Mouse (Mus musculus) kidney, postnatal 25 days (tissue): ENCODE measurements around the gene Map6.

ENCODE experiments used
- DNase-seq, 2 experiments: peaks; one replicate each; pipeline ENCODE4 v3.0.0; 2021; ENCODE audit warnings: mixed read lengths in 2 of 2

Gene Map6

DNA sequence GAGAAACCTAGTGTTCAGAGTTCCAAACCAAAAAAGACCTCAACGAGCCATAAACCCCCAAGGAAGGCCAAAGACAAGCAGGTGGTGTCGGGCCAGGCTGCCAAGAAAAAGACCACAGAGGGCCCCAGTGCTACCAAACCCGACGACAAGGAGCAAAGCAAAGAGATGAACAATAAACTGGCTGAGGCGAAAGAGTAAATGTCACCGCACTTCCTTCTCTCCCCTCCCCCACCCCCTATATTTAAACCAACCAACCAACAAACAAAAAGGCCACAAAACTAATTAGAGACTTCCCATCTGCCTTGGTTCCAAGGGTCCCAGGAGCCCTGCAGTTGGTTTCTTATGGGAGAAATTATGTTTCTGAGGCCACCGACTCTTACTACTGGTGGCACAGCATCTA lies 50.2 kb downstream of the Map6 start:
- DNase-seq: no peak

DNA sequence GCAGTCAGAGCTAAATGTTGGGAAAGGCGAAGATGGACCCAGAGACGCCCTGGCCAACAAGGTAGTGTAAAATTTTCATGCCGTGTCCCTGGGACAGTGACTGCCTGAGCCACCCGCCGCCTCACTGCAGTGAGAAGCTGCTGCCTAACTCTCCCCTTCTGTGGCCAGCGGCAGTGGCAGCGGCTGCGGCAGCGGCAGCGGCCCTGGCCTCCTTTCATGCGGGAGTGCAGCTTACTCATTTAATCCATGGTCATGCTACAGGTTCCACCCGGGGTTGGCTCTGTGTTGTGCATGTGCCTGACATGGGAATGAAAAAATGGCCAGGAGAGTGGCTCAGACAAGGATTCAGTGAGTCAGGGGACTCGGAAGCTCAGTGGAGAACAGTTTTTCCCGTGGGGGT lies 53.3 kb downstream of the Map6 start:
- no peak for DNase-seq

DNA sequence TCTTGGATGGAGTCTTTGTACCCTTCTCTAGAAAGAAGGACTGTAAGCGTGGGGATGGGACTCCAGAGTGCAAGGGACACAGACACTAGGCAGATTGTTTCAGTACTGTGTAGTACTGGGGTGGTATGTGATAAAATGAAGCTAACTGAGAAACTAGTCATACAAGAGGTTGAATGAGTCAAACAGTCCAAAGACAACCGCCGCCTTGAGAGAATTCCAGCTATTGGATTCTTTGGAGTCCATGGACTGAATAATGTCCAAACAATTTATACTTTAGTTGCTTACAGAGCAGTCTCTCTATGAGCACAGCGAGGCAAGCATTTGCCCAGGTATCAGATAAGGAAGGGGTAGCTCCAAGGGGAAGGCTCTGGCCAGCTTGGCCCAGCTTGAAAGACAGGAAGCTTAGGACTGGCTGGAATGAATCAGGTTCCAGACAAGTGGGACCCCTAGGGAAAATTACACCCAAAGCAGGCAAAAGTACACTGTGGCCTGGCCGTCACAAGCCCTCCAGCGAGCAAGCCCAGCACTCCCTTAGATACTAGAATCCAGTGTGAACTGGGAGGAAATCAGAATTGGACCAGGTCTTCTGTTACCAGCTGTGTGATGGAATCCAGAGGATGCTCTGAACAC lies 55.6 kb downstream of the Map6 start:
- no peak for DNase-seq

DNA sequence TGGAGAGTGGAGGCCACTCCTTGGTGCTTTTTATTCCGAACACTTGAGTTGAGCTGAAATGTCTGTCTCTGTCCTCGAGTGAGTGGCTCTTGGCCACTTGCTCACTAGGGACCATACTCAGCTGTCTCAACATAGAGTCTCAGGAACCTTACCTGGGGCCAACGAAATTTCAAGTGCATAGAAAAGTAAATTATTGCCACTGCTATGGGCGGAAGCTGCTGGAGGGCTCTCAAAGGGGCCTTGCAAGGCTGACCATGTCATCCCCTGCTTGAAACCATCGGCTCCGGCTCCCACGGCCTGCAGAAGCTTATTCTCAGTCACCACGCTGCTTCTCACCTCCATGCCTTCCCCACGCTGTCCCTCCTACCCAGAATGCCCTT lies 56.1 kb downstream of the Map6 start:
- no peak for DNase-seq

DNA sequence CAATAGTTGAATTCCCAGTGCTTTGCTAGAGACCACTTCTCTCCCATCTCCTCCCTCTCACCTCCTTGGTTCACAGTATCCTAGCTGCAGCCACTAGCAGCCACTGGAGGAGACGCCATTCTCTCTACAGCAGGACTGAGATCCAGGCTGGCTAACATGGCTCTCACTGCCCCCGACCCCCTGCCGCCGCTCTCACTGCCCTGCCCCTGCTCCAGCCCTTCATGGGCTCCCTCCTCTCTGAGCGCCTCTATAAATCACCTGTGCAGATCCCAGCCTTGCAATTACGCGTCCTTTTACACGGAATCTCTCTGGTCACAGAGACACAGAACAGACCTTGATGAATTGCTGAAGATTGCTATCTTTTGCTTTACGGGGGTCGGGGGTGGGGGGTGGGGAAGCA lies 57.6 kb downstream of the Map6 start:
- DNase-seq: no peak

DNA sequence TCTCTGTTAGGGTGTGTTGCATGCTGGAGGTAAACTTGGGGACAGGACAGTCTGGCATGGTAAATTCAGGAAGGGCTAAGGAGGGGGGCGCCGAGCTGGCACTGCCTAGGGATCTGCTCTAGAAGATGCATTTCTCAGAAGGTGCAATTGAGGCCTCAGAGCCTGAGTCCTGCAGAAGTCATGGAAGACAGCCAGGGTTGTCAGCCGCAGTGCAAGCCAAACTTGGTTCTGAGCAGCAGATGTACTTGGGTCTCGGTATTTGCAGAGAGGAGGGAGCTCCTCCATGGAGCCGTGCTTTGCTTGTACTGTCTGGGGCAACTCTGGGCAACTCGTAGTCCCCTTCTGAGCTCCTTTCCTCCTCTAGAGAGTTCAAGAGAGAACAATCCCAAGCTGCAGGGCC lies 58.9 kb downstream of the Map6 start:
- DNase-seq: no peak

DNA sequence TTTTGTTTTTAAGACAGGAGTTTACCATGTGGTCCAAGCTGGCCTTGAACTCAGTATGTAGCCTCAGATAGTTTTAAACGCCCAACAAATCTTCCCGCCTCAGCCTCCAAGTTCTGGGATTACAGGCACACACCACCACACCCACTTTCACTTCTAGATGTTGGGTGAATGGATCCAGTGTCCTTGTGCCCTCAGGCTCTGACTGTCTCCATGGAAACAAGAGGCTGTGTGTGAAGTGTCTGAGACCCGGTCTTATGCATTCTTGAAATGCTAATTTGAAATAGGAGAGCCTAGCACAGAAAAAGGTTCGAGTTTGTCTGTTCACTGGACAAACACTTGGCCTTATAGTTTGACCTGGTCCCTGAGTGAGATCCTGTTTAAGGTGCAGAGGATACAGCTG lies 61.6 kb downstream of the Map6 start:
- no peak for DNase-seq

DNA sequence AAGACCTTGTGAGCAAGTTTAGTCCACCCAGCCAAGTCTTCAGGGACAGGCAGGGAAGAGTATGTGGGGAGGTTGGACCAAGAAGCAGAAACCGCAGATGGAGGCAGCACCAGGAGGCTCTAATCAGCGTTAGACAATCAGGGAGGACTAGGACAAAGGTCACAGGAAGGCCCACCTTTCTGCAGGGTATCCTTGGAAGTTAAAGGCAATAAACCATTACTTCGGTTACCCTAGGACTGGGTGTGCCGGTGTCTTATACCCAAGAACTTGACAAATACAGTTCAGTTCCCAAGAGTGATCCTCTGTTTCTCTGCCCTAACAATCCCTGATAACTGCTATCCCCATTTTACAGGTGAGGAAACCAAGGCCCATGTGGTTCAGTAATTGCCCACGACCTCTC lies 62.8 kb downstream of the Map6 start:
- DNase-seq: no peak

DNA sequence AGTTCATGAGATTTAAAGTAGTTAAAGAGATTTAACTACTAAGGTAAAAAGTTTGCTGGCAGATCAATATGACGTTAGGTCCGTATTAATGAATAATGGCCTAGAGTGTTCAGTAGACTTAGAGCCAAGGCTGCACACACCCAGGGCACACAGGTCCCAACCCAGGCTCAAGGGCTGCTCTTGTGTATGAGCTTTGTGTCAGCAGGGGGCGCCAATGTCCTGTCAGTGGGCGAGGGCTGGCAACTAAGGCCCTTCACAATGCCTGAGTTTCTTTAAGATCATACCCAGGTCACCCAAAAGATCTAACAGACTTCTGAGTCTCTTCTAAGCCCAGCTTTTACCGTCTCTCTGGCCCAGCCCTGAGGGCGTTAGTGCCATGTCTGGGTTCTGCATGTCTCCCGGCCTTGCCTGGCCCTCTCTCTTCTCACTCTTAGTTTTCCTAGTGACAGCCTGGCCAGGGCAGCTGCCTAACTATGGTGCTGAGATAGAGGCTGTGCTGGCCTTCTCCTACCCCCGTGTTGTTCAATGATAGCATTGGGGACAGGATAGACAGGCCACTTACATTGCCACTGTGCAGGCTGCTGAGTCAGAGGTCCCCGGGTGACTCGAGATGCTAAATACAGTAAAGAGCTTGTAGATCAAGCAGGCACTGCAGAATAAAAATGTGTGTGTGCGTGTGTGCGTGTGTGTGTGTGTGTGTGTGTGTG lies 65.7 kb downstream of the Map6 start:
- peak; percentile 86 to 96 for DNase-seq

DNA sequence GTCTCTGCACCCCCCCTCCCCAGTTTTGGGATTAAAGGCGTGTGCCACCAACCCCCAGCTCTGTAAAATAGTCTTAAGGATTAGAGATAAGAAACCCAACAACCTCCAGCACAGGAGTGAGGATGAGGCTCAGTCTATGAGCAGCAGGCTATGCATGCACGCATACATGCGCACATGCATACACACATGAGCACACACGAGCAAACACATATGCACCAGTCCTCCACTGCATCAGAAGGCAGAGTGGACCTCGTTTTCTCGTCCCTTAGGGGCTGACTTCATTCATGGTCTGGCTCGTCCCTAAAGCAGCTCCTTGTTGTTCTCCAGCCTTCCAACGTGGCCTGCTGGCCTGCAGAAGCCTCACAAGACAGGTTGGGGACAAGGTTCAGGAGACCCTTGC lies 73.5 kb downstream of the Map6 start:
- DNase-seq: no peak

DNA sequence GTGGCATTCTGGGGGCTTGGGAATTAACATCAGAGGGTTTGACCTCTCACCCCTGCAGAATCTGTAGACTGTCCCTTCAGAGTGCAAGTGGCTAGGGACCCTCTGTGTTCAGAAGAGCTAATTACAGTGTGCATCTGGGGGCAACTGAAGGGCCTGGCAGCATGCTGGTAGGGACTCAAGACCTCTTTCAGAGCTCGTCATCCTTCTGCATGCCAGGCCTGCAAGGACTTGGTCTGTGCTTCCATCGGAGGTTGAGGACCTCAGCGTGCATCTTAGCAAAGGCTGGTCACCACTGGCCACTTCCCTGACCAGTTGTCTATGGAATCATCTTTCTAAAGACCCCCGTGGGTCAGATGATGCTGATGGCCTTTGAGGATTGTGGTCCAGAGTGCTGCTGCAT lies 76.3 kb downstream of the Map6 start:
- no peak for DNase-seq

DNA sequence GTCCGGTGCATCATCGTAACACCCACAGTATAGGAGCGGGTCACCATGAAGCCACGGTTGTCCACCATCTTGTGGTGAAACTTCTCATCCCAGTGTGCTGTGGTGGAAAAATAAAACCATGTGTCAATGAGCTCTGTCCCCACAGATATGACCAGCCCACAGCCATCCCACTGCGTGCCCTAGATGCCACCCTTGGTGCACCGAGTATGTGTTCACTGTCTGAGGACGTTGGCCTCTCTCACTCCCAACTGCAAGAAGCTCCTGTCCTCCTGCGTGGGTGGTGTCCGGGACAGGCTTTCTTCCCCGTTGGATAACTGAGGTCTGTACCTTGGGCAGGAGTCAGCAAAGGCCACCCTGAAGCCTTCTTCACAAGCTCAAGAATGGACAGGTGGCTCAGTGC lies 80.0 kb downstream of the Map6 start:
- no peak for DNase-seq

DNA sequence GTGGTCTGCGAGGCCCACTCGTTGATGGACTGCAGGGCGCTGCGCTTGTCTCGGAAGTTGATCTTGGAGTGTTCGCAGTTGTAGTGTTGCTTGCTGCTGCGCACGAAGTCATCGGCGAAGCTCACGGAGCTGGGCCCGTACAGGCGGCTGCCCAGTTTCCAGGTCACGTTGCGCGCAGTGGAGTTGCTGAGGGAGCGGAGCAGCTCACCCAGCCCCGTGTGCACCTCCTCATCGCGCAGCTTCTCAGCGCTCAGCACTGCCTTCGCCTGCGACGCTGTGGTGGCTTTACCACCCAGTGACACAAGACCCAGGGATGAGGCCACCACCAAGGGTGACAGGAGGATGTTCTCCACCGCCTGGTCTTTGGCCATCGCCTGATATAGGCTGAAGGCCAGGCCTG lies 81.6 kb downstream of the Map6 start:
- no peak for DNase-seq

DNA sequence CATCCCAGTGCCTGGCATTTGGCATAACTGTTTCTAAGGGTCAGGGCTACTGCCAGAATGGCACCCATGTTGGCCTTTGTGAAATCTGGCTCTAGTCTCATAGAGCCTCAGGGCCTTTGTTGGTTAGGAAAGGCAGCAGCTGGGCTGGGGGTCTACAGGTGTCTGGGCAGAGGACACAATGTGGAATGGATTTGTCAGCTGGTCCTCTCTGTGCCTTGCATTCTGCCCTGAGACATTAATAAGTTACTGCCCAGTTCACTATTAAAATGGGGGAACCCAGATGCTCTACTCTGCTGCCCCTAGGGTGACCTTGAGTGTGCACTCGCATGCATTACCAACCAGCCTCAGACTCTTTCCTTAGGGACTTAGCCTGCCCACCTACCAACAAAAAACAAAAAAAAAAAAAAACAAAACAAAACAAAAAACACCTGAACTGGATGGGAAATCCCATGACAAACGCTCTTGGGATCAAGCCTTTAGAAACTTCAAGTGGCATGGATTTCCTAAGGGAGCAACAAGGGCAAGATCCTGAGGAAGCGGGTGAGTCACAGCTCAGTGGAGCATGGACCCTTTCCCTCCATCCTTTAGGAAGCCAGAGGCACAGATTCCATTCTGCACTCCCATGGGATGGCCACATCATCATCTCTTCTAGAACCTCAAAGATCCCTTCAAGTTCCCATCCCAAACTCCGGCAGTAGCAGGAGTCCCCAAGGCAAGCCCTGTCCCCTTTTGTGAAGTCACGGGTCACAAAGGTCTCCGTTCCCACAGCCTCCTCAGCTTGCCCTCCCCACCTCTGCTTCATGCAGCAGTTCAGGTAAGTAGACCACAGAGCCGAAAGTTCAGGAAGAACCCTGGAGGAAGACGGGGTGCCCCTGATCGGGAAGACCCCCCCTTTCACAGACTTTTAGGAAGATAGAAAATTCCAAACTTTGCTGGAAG lies 82.8 kb downstream of the Map6 start:
- DNase-seq: no peak

DNA sequence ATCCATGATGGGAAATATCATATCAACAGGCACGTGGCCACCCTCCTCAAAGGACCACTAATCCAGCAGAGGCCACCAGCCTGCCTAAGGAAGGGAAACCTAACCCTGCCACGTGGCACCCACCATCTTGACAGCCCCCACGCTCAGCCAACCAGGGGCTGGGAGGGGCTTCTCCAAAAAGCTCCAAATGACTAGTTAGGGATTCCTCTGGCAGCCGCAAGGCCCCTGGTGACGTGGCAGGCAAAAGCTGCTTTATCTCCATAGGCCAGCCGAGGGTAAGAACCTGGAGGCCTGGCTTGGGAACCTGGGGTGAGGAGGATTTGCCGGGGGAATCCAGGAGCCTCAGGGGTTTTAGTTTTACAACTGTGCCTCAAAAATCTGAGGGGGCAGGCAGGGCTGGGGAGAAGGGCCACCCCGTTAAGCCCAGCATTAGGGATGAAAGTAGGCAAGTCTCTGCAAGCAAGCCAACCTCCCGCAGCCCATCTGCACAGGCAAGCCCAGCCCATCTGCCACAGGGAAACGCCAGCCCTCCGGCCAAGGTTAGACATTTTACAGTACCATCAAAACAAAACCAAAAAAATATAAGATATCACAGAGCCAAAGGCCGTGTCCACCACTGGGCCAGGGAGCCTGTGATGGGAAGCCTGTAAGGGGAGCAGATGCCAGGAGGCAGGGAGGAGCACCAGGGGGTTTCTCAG lies 84.0 kb downstream of the Map6 start:
- peak in 1 of 2 experiments; percentile 47 for DNase-seq

DNA sequence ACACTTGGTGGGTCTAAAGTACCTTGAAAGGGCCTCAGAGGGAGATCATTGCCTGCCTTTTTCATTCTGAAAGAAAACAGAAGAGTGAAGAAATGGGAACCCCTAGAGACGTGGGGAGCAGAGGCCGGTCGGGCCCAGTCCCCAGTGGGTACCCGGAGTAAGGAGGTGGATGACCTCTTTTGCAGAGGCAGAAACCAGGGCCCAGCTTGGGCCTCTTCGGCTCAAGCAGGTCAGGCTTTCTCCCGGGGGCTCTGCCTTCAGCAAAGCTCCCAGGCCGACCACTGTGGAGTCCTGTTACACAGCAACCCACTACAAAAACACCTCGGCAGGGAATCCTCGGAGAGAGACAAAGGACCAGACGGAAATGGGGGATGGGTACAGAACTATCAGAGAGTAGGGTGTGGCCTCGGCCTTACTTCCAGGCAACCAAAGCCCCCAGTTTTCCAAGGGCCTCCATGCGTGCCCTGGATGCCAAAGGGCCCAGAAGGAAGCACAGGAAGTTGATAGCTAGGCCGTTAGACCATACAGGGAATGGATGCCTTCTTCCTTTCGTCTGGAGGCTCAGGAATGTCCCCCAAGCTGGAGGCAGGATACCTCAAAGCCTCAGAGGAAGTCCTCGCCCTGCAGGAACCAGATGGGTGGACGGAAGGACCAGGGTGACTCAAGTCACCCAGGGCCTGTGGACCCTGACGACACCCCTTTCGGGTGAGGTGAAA lies 84.7 kb downstream of the Map6 start:
- DNase-seq: peak; percentile 49 to 70

DNA sequence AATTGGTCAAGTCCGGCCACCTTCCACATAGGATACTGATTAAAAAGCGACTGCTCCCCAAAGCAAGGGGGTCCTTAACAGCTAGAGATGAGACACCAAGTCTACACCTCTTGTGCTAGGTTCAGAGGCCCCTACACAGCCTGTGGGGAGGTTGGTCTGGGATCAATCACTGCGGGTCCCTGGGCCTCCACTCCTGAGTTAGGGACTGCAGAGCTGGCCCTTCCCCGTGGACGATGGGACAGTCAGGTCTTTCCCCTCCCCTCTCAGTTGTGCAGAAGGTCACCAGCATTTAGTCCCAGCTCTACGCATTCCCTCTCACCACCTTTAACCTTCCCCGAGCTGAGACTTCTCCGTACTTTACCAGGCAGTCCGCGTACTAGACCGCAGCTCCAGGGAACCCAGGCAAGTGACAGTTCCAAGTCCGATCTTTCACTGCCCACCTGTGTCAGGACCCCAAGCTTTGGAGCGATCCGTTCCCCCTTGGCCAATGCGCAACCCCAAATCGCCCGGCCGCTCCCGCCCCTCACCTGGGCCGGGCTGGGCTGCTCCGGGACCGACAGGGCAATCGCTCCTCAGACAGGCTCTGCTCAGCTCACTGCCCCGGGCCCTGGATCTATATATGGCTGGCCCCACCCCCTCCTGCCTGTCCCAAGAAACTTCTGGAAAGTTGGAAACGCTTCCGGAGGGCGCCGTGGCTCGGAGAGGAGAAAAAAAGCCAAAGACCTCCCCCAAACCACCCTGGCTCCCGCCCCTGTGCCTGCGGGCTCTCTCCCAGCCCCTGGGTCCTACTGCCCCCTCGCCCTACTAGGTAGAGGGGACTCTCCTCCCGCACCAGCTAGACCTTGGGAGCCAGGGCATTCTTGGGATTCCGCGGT lies 85.5 kb downstream of the Map6 start, which contains the start of gene Serpinh1:
Gene Serpinh1 (minus strand): TSS at position 714 of the 875 bp plus-strand sequence.
- peak; percentile 92 to 95 for DNase-seq

DNA sequence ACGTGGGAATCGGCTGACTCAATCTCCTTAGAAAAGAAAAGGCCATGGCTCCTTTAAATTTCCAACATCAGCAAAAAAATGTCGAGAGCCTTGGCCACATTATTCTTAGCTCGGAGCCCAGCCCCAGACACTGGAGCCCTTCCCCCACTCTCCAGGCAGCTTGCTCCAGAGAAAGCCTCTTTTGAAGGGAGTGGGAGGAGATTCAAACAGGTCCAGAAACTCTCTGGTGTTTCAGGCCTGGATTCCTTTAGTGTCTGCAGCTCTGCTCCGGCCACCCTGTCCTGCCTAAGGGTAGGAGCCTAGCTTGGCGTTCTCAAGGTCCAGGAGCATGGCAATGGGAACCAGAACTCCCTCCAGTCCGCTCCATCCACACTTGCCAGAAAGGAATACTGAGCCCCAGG lies 88.5 kb downstream of the Map6 start:
- DNase-seq: peak; percentile 83 to 88

DNA sequence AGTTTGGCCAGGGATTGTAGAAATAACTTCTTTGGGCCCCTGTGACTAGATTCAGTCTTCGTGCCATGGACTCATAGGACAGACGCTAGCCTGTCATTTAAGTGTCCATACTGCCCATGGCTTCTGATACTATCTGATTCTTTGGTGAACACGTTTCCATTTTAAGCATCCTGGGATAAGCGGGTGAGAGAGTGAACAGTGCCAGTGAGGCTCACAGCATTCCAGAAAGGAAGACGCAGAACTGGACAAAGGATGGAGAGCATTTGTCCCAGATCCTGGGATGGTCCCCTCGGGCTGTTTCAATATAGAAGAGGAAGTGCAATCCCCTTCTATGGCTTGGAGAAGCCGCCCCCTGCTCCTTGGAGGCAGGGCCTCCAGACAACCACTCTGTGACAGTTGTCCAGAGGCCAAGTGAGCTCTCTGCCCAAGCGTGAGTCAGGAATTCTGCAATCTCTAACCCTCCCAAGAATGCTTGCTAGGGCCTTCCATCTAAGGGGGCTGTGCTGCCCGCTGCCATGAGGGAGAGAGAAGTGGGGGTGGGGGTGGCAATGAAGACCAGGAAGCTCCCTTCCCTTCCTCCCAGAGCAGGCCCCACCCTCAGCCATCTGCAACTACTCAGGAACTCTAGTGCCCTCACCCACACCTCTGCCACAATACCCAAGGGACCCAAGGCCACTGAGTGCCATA lies 89.1 kb downstream of the Map6 start:
- DNase-seq: peak; percentile 18 to 41

DNA sequence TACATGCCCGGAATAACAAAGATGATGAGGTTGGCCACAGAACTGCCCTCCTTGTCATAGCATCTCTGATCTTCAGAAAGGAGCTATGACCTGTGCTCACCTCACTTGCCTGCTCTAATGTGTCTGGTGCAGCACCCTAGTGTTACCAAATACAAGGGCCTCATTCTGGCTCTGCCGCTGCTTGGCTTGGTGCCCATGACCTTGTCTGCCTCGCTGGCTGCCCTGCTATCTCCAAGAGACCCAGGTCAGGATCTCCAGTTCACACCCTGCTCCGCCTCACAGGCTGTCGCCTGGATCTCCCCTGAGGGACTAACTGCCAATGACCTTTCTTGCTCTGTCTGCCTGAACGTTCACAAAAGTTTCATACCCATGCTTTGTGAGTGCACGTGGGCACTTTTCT lies 90.0 kb downstream of the Map6 start:
- peak; percentile 65 to 70 for DNase-seq

DNA sequence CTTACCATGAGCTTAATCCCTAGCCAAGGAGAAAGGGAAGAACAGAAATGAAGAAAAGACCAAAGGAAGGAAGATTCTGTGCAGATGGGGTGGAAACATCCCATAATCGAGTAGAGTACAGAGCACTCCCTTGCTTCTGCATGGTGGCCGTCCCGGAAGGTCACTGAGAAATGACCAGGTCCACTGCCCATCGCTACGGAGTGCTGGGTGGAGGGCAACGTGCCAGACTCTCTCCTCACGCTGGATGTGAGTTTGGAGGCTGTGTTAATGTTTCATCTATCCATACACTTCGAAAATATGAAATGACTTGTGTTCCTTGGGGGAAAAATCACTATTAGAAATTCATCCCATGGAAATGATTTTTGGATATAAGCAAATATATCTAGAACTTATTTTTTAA lies 91.1 kb downstream of the Map6 start:
- DNase-seq: peak; percentile 55 to 59
